Mouse (Mus musculus) embryonic facial prominence, embryonic 11.5 days (tissue): ENCODE results near the gene Armh3. TPM values are rescaled to one million over a fixed set of nuclear protein-coding genes. Genes with fewer than 3 reads are reported as not detected.

ENCODE experiments used
- ATAC-seq: fragments of 200-750 bp; cut with Nextera tagmentation; replicated peaks from 2 replicates; pipeline ENCODE4 v1.8.0; 2017; ENCODE audit warnings: low read depth; ENCODE audit not compliant: insufficient number of reproducible peaks, low FRiP score, low TSS enrichment
- DNase-seq: peaks from one replicate; pipeline ENCODE4 v3.0.0-alpha.2; 2015; ENCODE audit warnings: low spot score
- H3K27ac ChIP-seq: fragments of 300-500 bp; sonication (generic); replicated peaks from 2 replicates; pipeline ENCODE4 v1.5.1; 2014; ENCODE audit warnings: mild to moderate bottlenecking, low read depth, low read length, control low read depth
- H3K27me3 ChIP-seq: fragments of 300-500 bp; sonication (generic); 2 replicates; pipeline ENCODE4 v1.6.1; 2014; ENCODE audit warnings: mild to moderate bottlenecking, low read length, moderate library complexity, mixed read lengths; ENCODE audit not compliant: control insufficient read depth, insufficient read depth
- H3K36me3 ChIP-seq: fragments of 300-500 bp; sonication (generic); replicated peaks from 2 replicates; pipeline ENCODE4 v1.6.1; 2014; ENCODE audit warnings: low read depth, mild to moderate bottlenecking, low read length, moderate library complexity, mixed read lengths; ENCODE audit not compliant: control insufficient read depth, insufficient read depth
- H3K4me1 ChIP-seq: fragments of 300-500 bp; sonication (generic); 2 replicates; pipeline ENCODE4 v1.6.1; 2014; ENCODE audit warnings: low read length, mixed read lengths; ENCODE audit not compliant: control insufficient read depth, insufficient read depth
- H3K4me2 ChIP-seq: fragments of 300-500 bp; sonication (generic); 2 replicates; pipeline ENCODE4 v1.6.1; 2014; ENCODE audit warnings: low read depth, mild to moderate bottlenecking, control low read depth, low read length, moderate library complexity
- H3K4me3 ChIP-seq: fragments of 300-500 bp; sonication (generic); 2 replicates; pipeline ENCODE4 v1.5.1; 2014; ENCODE audit warnings: low read depth, low read length, control low read depth
- H3K9ac ChIP-seq: fragments of 300-500 bp; sonication (generic); replicated peaks from 2 replicates; pipeline ENCODE4 v1.6.1; 2014; ENCODE audit warnings: mild to moderate bottlenecking, control low read depth, low read length
- H3K9me3 ChIP-seq: fragments of 300-500 bp; sonication (generic); replicated peaks from 2 replicates; pipeline ENCODE4 v1.6.1; 2016; ENCODE audit warnings: mild to moderate bottlenecking, low read length, inconsistent platforms, mixed read lengths; ENCODE audit not compliant: control insufficient read depth
- WGBS: fragments of 180-500 bp; shearing (Covaris S2); extraction: QIAGEN DNeasy Blood & Tissue Kit; methylation state at CpG from one replicate; pipeline ENCODE4 v1.1.7; 2014; 5-methylcytosine and 5-hydroxymethylcytosine counted together
- polyA plus RNA-seq: library from polyadenylated mRNA; unstranded; fragments of >200 nt; fragmentation: Nextera tagmentation; extraction: Ambion mirVana; gene quantifications from 2 replicates; pipeline ENCODE4 v1.2.1, GENCODE M21; 2014

Gene Armh3
- polyA plus RNA-seq, 1 experiment from 2014 or later: 13.9 TPM

- H3K4me3 ChIP-seq: no peak overlapping the region
- H3K27ac ChIP-seq: no peak overlapping the region
- no peaks in the 10 kb centered on the region for H3K27me3 ChIP-seq
- ATAC-seq (no peak), DNase-seq (no peak)
- H3K9me3 ChIP-seq: no peaks in the 10 kb centered on the region
- no peak overlapping the region for H3K9ac ChIP-seq
- peaks cover 20% of the 10 kb centered on the region for H3K36me3 ChIP-seq
- no peaks in the 10 kb centered on the region for H3K4me1 ChIP-seq
- no peak overlapping the region for H3K4me2 ChIP-seq
- 96% methylated on average over 1 of the region's 1 CpGs for WGBS
Measured at GRCm38 (mm10) chr19:46029652-46030051, 31.4 kb upstream of the Armh3 start.

GRCm38 (mm10) chr19:46028747-46029320 is 30.5 kb upstream of the Armh3 start:
- WGBS: 76% methylated on average over 11 of the region's 11 CpGs
- no peak overlapping the region for H3K4me3 ChIP-seq
- no peak overlapping the region for H3K27ac ChIP-seq
- H3K4me1 ChIP-seq: no peaks in the 10 kb centered on the region
- DNase-seq (no peak), ATAC-seq (no peak)
- H3K9me3 ChIP-seq: no peaks in the 10 kb centered on the region
- H3K27me3 ChIP-seq: no peaks in the 10 kb centered on the region
- H3K4me2 ChIP-seq: no peak overlapping the region
- no peak overlapping the region for H3K9ac ChIP-seq
- H3K36me3 ChIP-seq: peaks cover 12% of the 10 kb centered on the region

GRCm38 (mm10) chr19:46026567-46026966 is 28.3 kb upstream of the Armh3 start:
- Histone ChIP-seq H3K4me2 (no peak overlapping the region), H3K36me3 (peaks cover under 1% of the 10 kb centered on the region), H3K4me1 (no peaks in the 10 kb centered on the region), H3K27me3 (no peaks in the 10 kb centered on the region), H3K27ac (no peak overlapping the region), H3K9ac (no peak overlapping the region), H3K9me3 (no peaks in the 10 kb centered on the region), H3K4me3 (no peak overlapping the region)
- 70% methylated on average over 8 of the region's 8 CpGs for WGBS
- no peak for DNase-seq
- no peak for ATAC-seq

GRCm38 (mm10) chr19:46024959-46025358 is 26.7 kb upstream of the Armh3 start:
- DNase-seq (no peak), ATAC-seq (no peak)
- no peaks in the 10 kb centered on the region for H3K4me1 ChIP-seq
- no peaks in the 10 kb centered on the region for H3K9me3 ChIP-seq
- no peak overlapping the region for H3K27ac ChIP-seq
- no peak overlapping the region for H3K9ac ChIP-seq
- H3K4me2 ChIP-seq: no peak overlapping the region
- H3K27me3 ChIP-seq: no peaks in the 10 kb centered on the region
- no peaks in the 10 kb centered on the region for H3K36me3 ChIP-seq
- 78% methylated on average over 6 of the region's 6 CpGs for WGBS
- H3K4me3 ChIP-seq: no peak overlapping the region

- Histone ChIP-seq H3K36me3 (no peaks in the 10 kb centered on the region), H3K4me2 (no peak overlapping the region), H3K9me3 (no peaks in the 10 kb centered on the region), H3K4me1 (no peaks in the 10 kb centered on the region), H3K4me3 (no peak overlapping the region), H3K27me3 (no peaks in the 10 kb centered on the region), H3K27ac (no peak overlapping the region), H3K9ac (no peak overlapping the region)
- 73% methylated on average over 2 of the region's 2 CpGs for WGBS
- no peak for ATAC-seq
- no peak for DNase-seq
Measured at GRCm38 (mm10) chr19:46016023-46016422, 17.7 kb upstream of the Armh3 start.

GRCm38 (mm10) chr19:46014572-46015178 is 16.4 kb upstream of the Armh3 start:
- H3K9me3 ChIP-seq: no peaks in the 10 kb centered on the region
- ATAC-seq: peak; percentile 79
- no peak overlapping the region for H3K9ac ChIP-seq
- no peak overlapping the region for H3K27ac ChIP-seq
- peak; percentile 91 for DNase-seq
- no peak overlapping the region for H3K4me2 ChIP-seq
- H3K36me3 ChIP-seq: no peaks in the 10 kb centered on the region
- WGBS: 37% methylated on average over 12 of the region's 12 CpGs
- no peak overlapping the region for H3K4me3 ChIP-seq
- H3K4me1 ChIP-seq: no peaks in the 10 kb centered on the region
- H3K27me3 ChIP-seq: no peaks in the 10 kb centered on the region

GRCm38 (mm10) chr19:46005680-46006079 is 7.4 kb upstream of the Armh3 start:
- peaks cover 4% of the 10 kb centered on the region for H3K4me1 ChIP-seq
- DNase-seq: no peak
- 83% methylated on average over 7 of the region's 7 CpGs for WGBS
- no peak overlapping the region for H3K4me2 ChIP-seq
- H3K27me3 ChIP-seq: no peaks in the 10 kb centered on the region
- no peaks in the 10 kb centered on the region for H3K36me3 ChIP-seq
- ATAC-seq: no peak
- H3K9ac ChIP-seq: no peak overlapping the region
- no peak overlapping the region for H3K27ac ChIP-seq
- no peak overlapping the region for H3K4me3 ChIP-seq
- H3K9me3 ChIP-seq: no peaks in the 10 kb centered on the region

DNA sequence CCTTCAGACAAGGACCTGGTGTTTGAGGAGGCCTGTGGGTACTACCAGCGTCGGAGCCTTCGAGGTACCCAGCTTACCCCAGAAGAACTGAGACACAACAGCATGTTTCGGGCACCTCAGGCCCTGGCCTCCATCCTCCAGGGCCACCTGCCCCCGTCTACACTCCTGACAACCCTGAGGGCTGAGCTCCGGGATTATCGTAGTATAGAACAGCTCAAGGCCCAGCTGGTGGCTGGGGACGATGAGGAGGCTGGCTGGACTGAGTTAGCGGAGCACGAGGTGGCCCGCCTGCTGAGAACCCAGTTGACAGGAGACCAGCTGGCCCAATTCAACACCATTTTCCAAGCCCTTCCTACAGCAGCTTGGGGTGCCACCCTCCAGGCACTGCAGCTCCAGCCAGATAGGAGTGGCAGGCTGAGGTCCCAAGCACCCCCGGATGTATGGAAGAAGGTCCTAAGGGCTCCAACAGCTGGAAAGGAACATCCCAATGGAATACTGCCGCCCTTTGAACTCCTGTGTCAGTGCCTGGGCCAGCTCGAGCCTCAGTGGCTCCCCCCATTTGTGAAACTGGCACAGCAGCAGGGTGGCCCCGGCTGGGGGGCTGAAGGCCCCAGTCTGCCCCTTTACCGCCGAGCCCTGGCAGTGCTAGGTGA is 6.7 kb upstream of the Armh3 start:
- no peaks in the 10 kb centered on the region for H3K27me3 ChIP-seq
- H3K9ac ChIP-seq: no peak overlapping the region
- no peak overlapping the region for H3K27ac ChIP-seq
- no peak overlapping the region for H3K4me2 ChIP-seq
- WGBS: 73% methylated on average over 17 of the region's 17 CpGs
- ATAC-seq (no peak), DNase-seq (no peak)
- H3K36me3 ChIP-seq: no peaks in the 10 kb centered on the region
- H3K4me1 ChIP-seq: peaks cover 4% of the 10 kb centered on the region
- no peak overlapping the region for H3K4me3 ChIP-seq
- no peaks in the 10 kb centered on the region for H3K9me3 ChIP-seq
